Comparison of ENCODE assay signal across 9 mouse cellular contexts in the genomic region with DNA sequence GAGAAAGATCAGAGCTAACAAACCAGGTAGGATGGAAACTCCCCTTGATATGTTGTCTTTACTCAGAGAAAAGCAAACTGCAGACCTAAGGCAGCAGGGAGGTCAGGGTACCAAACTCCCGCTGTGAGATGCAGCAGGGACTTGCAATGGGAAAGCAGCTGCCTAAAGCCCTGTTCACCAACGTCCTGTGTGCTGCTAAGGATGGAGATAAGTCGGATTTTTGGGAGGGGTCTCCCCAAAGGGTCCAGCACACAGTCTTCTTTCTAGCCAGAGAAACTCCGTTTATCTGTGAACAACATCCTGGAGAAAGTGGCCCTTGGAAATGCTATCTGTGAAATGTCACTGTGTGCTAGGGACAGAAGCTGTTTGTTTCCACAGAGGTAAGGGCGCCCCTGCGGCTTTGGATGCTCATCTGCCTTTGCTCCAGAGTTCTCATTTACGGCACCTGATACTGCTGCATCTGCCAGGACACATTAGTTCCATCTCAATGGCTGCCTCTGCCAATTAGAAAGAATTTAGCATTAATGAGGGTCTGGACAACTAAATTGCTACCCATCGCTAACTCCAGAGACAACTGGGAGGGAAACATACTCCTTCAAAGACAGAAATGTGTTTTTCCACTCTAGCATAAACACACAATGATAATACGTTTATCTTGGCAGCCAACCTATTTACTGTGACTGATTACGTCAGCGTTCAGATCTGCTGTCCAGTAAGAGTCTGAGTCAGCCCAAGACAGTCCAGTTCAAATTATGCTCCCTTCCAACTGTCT. TPM values are rescaled to one million over a fixed set of nuclear protein-coding genes. Genes with fewer than 3 reads are reported as not detected.
DNase-seq lines count a peak whose midpoint lies in the region; ATAC-seq and TF ChIP-seq lines count a peak whose summit lies in the region.
"Had no signal": no experiment of that assay in that cellular context is flagged by ENCODE, and none has a peak within 500 bp of the region (broad histone marks: within the 10 kb centered on the region; RNA-seq: fewer than 3 reads in every experiment).

No protein-coding gene starts in this region.

- no peaks in the 10 kb centered on the region for H3K36me3 ChIP-seq in lung, embryonic 14.5 days (ENCODE audit: insufficient read depth)
- no peaks in the 10 kb centered on the region for H3K36me3 ChIP-seq in forebrain, postnatal 0 days (ENCODE audit: insufficient read depth)

- 38% methylated on average over 11 of the region's 11 CpGs for WGBS in lung, embryonic 14.5 days
- 13% methylated on average over 11 of the region's 11 CpGs for WGBS in forebrain, postnatal 0 days

- H3K27me3 ChIP-seq in lung, embryonic 14.5 days (ENCODE audit: insufficient read depth, low read length): no peaks in the 10 kb centered on the region
- H3K27me3 ChIP-seq in forebrain, postnatal 0 days (ENCODE audit: insufficient read depth, low read length): no peaks in the 10 kb centered on the region

- no peak for TF ChIP-seq CTCF in lung, embryonic 14.5 days (IDR thresholded peaks at IDR 0.05; ENCODE audit: low read depth)
- TF ChIP-seq CTCF in forebrain, postnatal 0 days (IDR thresholded peaks at IDR 0.05; ENCODE audit: low read depth): no peak

- intact Hi-C loops in left cerebral cortex, postnatal 14 days (cut with DNase I): no loop called here

- no peak overlapping the region for H3K4me3 ChIP-seq in lung, embryonic 14.5 days (ENCODE audit: low read depth, low read length)
- H3K4me3 ChIP-seq in forebrain, postnatal 0 days (ENCODE audit: low read depth, low read length): no peak overlapping the region

- peak; percentile 66 to 70 for DNase-seq in cerebellum, postnatal 10 days
- peak; percentile 62 for DNase-seq in lung, embryonic 14.5 days
- DNase-seq in lung, postnatal 4 days: no peak
- peak; percentile 17 for DNase-seq in forebrain, postnatal 0 days
- DNase-seq in retina, adult 2 months (ENCODE audit: low read depth, low spot score): peak; percentile 22
- no peak for DNase-seq in left cerebral cortex, postnatal 14 days (ENCODE audit: low spot score in 2 of 2)
- DNase-seq: adrenal gland, postnatal 10 days had no signal

- ATAC-seq in cerebellum, adult (ENCODE audit: insufficient number of reproducible peaks, low FRiP score, low TSS enrichment): no peak
- no peak for ATAC-seq in lung, embryonic 14.5 days (ENCODE audit: insufficient read depth)
- ATAC-seq in forebrain, postnatal 0 days: peak; percentile 42; the same call in 1 of the 2 replicates
- no peak for ATAC-seq in inflammation-experienced regulatory T-cells, adult 6 months

- no peaks in the 10 kb centered on the region for H3K9me3 ChIP-seq in lung, embryonic 14.5 days (ENCODE audit: low read depth, low read length)
- no peaks in the 10 kb centered on the region for H3K9me3 ChIP-seq in forebrain, postnatal 0 days (ENCODE audit: low read length)

- no peak overlapping the region for H3K9ac ChIP-seq in lung, embryonic 14.5 days
- no peak overlapping the region for H3K9ac ChIP-seq in forebrain, postnatal 0 days

- H3K4me1 ChIP-seq in lung, embryonic 14.5 days (ENCODE audit: insufficient read depth): no peaks in the 10 kb centered on the region
- 0 out of 2 replicates have a peak, but pooled peaks cover 4% of the 10 kb centered on the region for H3K4me1 ChIP-seq in forebrain, postnatal 0 days (ENCODE audit: insufficient read depth)

- no peak overlapping the region for H3K4me2 ChIP-seq in lung, embryonic 14.5 days
- H3K4me2 ChIP-seq in forebrain, postnatal 0 days (ENCODE audit: low read depth): no peak overlapping the region

- H3K27ac ChIP-seq in lung, embryonic 14.5 days (ENCODE audit: low read depth): no peak overlapping the region
- H3K27ac ChIP-seq in forebrain, postnatal 0 days (ENCODE audit: low read depth, low read length): no peak overlapping the region

RNA-seq across cellular contexts. Expression of a gene that starts 40.1 kb away (rescaled TPM):
- polyA plus RNA-seq in lung, embryonic 14.5 days (2014; fragmentation: Nextera tagmentation; extraction: Ambion mirVana): 50.4 and 51.8 TPM in 2 replicates
- total RNA-seq in forebrain, postnatal 0 days (2014; rRNA removed): 42.0 and 49.9 TPM in 2 replicates
- 60.6 and 63.2 TPM in 2 replicates for polyA plus RNA-seq in forebrain, postnatal 0 days (2015; fragmentation: Nextera tagmentation; extraction: Ambion mirVana)
- total RNA-seq in left cerebral cortex, postnatal 14 days (2021): 10 to 100 TPM; 16.7 to 18.7 TPM
- polyA plus RNA-seq in inflammation-experienced regulatory T-cells, adult 6 months (2017; shearing (Covaris generic)): 10 to 100 TPM; 31.8 to 43.9 (median 37.2) TPM

RNA-seq across cellular contexts. Expression of a gene that starts 40.3 kb away (rescaled TPM):
- 91.1 and 91.2 TPM in 2 replicates for polyA plus RNA-seq in lung, embryonic 14.5 days (2014; fragmentation: Nextera tagmentation; extraction: Ambion mirVana)
- 17.2 and 21.3 TPM in 2 replicates for total RNA-seq in forebrain, postnatal 0 days (2014; rRNA removed)
- polyA plus RNA-seq in forebrain, postnatal 0 days (2015; fragmentation: Nextera tagmentation; extraction: Ambion mirVana): 51.8 and 56.9 TPM in 2 replicates
- total RNA-seq in left cerebral cortex, postnatal 14 days (2021): 10 to 100 TPM; 31.5 to 32.4 TPM
- 100 to 1,000 TPM in 2 of 3 experiments, 10 to 100 TPM in 1; 97.9 to 160 (median 117) TPM for polyA plus RNA-seq in inflammation-experienced regulatory T-cells, adult 6 months (2017; shearing (Covaris generic))

Comparison
In these comparisons a context has a peak if more than half of its experiments do, and no peak if none do; other contexts are left out.
1. DNase-seq: peak in cerebellum, postnatal 10 days (2 of 2), lung, embryonic 14.5 days (single experiment), forebrain, postnatal 0 days (single experiment) and retina, adult 2 months (single experiment); none in lung, postnatal 4 days (0 of 2) and left cerebral cortex, postnatal 14 days (0 of 2).